Mouse (Mus musculus) heart, embryonic 16.5 days (tissue): ENCODE results near the gene Mapk3. TPM values are rescaled to one million over a fixed set of nuclear protein-coding genes. Genes with fewer than 3 reads are reported as not detected.

Experiments used
- polyA plus RNA-seq: library from polyadenylated mRNA; unstranded; fragments of >200 nt; fragmentation: Nextera tagmentation; extraction: Ambion mirVana; gene quantifications from 2 replicates; pipeline ENCODE4 v1.2.1, GENCODE M21; 2015

Gene Mapk3
- polyA plus RNA-seq, 1 experiment from 2014 or later, result 58.6 TPM

Other genes with a start within 250 kb of the Mapk3 start
- 115 and 120 TPM in 2 replicates for gene Eif3c, start 193.2 kb upstream of the Mapk3 start, polyA plus RNA-seq
- gene Apobr, start 174.7 kb upstream of the Mapk3 start, polyA plus RNA-seq, result 0.71 and 0.75 TPM in 2 replicates
- 20.2 TPM in 2 replicates for gene Cln3, start 173.8 kb upstream of the Mapk3 start, polyA plus RNA-seq
- not detected in 2 replicates for gene Il27, start 164.7 kb upstream of the Mapk3 start, polyA plus RNA-seq
- gene Nupr1, start 128.7 kb upstream of the Mapk3 start, polyA plus RNA-seq, result 12.8 and 12.9 TPM in 2 replicates
- gene Sgf29, start 110.3 kb upstream of the Mapk3 start, polyA plus RNA-seq, result 36.1 and 39.1 TPM in 2 replicates
- gene Sult1a1, start 83.2 kb upstream of the Mapk3 start, polyA plus RNA-seq, result 17.4 and 18.5 TPM in 2 replicates
- gene Bola2, start 64.2 kb upstream of the Mapk3 start, polyA plus RNA-seq, result 75.4 and 85.6 TPM in 2 replicates
- gene Slx1b, start 63.8 kb upstream of the Mapk3 start, polyA plus RNA-seq, result 6.6 and 6.7 TPM in 2 replicates
- gene Coro1a, start 51.8 kb upstream of the Mapk3 start, polyA plus RNA-seq, result 57.7 and 131 TPM in 2 replicates
- gene Gdpd3, start 6.7 kb downstream of the Mapk3 start, polyA plus RNA-seq, result 0.75 and 1.00 TPM in 2 replicates
- 80.8 and 84.6 TPM in 2 replicates for gene Ypel3, start 17.4 kb downstream of the Mapk3 start, polyA plus RNA-seq
- gene Tbx6, start 21.9 kb downstream of the Mapk3 start, polyA plus RNA-seq, result 0.09 and 0.58 TPM in 2 replicates
- gene Ppp4c, start 32.9 kb downstream of the Mapk3 start, polyA plus RNA-seq, result 133 and 159 TPM in 2 replicates
- 0.86 and 1.4 TPM in 2 replicates for gene Fam57b, start 38.1 kb downstream of the Mapk3 start, polyA plus RNA-seq
- gene 4930451I11Rik, start 72.0 kb downstream of the Mapk3 start, polyA plus RNA-seq, result not detected in 2 replicates
- gene Doc2a, start 87.8 kb downstream of the Mapk3 start, polyA plus RNA-seq, result not detected in 2 replicates
- gene Hirip3, start 102.4 kb downstream of the Mapk3 start, polyA plus RNA-seq, result 19.8 and 22.2 TPM in 2 replicates
- 50.5 and 52.0 TPM in 2 replicates for gene Ino80e, start 102.8 kb downstream of the Mapk3 start, polyA plus RNA-seq
- gene Taok2, start 125.1 kb downstream of the Mapk3 start, polyA plus RNA-seq, result 31.1 and 35.4 TPM in 2 replicates
- gene Tmem219, start 163.3 kb downstream of the Mapk3 start, polyA plus RNA-seq, result 19.6 and 22.5 TPM in 2 replicates
- 13.3 TPM in 2 replicates for gene Kctd13, start 169.3 kb downstream of the Mapk3 start, polyA plus RNA-seq
- gene Asphd1, start 190.0 kb downstream of the Mapk3 start, polyA plus RNA-seq, result not detected in 2 replicates
- gene Sez6l2, start 191.0 kb downstream of the Mapk3 start, polyA plus RNA-seq, result 0.53 and 1.0 TPM in 2 replicates
- gene Cdipt, start 216.3 kb downstream of the Mapk3 start, polyA plus RNA-seq, result 85.1 and 89.4 TPM in 2 replicates
- 1.2 and 1.6 TPM in 2 replicates for gene Cdiptos, start 216.5 kb downstream of the Mapk3 start, polyA plus RNA-seq